ENCODE assay signal across 8 mouse cellular contexts in the genomic region with DNA sequence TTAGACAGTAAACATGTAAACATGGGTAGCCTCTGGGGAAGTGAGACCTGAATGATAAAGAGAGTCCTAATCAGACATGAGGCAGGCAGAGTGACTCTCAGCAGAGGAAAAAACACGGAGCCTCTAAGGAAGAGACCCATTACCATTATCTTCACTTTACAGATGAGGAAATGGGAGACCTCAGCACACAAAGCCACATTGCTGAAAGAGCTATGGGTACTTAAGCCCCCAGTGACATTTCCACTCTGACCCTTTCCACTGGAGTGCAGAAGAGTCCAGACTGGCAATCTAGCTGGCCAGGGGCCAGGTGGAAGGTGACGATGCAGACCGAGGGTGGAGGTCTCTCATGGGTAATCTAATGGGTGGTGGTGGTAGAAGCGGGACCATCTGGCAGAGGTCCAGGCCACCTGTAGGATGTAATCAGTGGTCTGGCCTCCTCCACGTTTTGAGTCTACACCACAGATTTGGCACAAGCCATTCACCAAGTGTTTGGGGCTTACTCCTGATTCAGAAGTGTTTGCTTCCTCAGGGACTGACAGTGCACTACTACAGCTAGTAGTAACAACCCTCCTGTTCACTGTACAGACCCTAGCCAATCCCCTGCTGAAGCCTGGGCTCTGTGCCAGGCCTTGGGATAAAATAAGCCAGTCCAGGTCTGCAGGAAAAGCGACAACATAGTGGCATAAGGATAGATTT. TPM values are rescaled to one million over a fixed set of nuclear protein-coding genes. Genes with fewer than 3 reads are reported as not detected.
DNase-seq lines count a peak whose midpoint lies in the region; ATAC-seq lines count a peak whose summit lies in the region.

No protein-coding gene starts in this region.

- 70% methylated on average over 6 of the region's 6 CpGs for WGBS in limb, embryonic 12.5 days
- 82% methylated on average over 6 of the region's 6 CpGs for WGBS in limb, embryonic 10.5 days
- WGBS in hindbrain, embryonic 15.5 days: 44% methylated on average over 6 of the region's 6 CpGs
- WGBS in liver, embryonic 15.5 days (ENCODE audit: insufficient replicate concordance): 16% methylated on average over 6 of the region's 6 CpGs

- H3K36me3 ChIP-seq in limb, embryonic 12.5 days: peaks cover 34% of the 10 kb centered on the region
- H3K36me3 ChIP-seq in limb, embryonic 10.5 days: peaks cover 61% of the 10 kb centered on the region
- peaks cover 4% of the 10 kb centered on the region; the same call in 1 of the 2 replicates for H3K36me3 ChIP-seq in hindbrain, embryonic 15.5 days
- peaks cover 50% of the 10 kb centered on the region for H3K36me3 ChIP-seq in liver, embryonic 15.5 days (replicated peaks)

- no peak overlapping the region for H3K4me3 ChIP-seq in limb, embryonic 12.5 days (replicated peaks)
- no peak overlapping the region for H3K4me3 ChIP-seq in limb, embryonic 10.5 days
- H3K4me3 ChIP-seq in hindbrain, embryonic 15.5 days: no peak overlapping the region
- H3K4me3 ChIP-seq in liver, embryonic 15.5 days (replicated peaks): peak overlapping the region; percentile 27

- no peaks in the 10 kb centered on the region for H3K27me3 ChIP-seq in limb, embryonic 12.5 days
- H3K27me3 ChIP-seq in limb, embryonic 10.5 days (ENCODE audit: low read depth, poor library complexity, severe bottlenecking): no peaks in the 10 kb centered on the region
- no peaks in the 10 kb centered on the region for H3K27me3 ChIP-seq in hindbrain, embryonic 15.5 days
- H3K27me3 ChIP-seq in liver, embryonic 15.5 days: no peaks in the 10 kb centered on the region

- peak overlapping the region; percentile 6; the same call in 1 of the 2 replicates for H3K4me2 ChIP-seq in limb, embryonic 12.5 days
- no peak overlapping the region for H3K4me2 ChIP-seq in hindbrain, embryonic 15.5 days
- H3K4me2 ChIP-seq in liver, embryonic 15.5 days: peak overlapping the region; percentile 63

- DNase-seq in limb, embryonic 10.5 days (ENCODE audit: low spot score): no peak
- peak; percentile 94 for DNase-seq in brain, adult 2 months (ENCODE audit: low read depth, low spot score)
- peak; percentile 37 for DNase-seq in thymus, postnatal 25 days
- no peak for DNase-seq in embryo, embryonic 10 days (ENCODE audit: low spot score)

- no peak overlapping the region for H3K9ac ChIP-seq in limb, embryonic 12.5 days (replicated peaks)
- no peak overlapping the region for H3K9ac ChIP-seq in hindbrain, embryonic 15.5 days
- peak overlapping the region; percentile 52 for H3K9ac ChIP-seq in liver, embryonic 15.5 days

- peaks cover 53% of the 10 kb centered on the region for H3K4me1 ChIP-seq in limb, embryonic 12.5 days (replicated peaks)
- peaks cover 30% of the 10 kb centered on the region for H3K4me1 ChIP-seq in limb, embryonic 10.5 days
- peaks cover 55% of the 10 kb centered on the region for H3K4me1 ChIP-seq in hindbrain, embryonic 15.5 days (replicated peaks)
- H3K4me1 ChIP-seq in liver, embryonic 15.5 days (replicated peaks): peaks cover 98% of the 10 kb centered on the region

- H3K27ac ChIP-seq in limb, embryonic 12.5 days: peak overlapping the region; percentile 62; the same call in 1 of the 2 replicates
- H3K27ac ChIP-seq in limb, embryonic 10.5 days: no peak overlapping the region; the same call in 1 of the 2 replicates
- H3K27ac ChIP-seq in hindbrain, embryonic 15.5 days (replicated peaks): peak overlapping the region; percentile 36
- peak overlapping the region; percentile 99 for H3K27ac ChIP-seq in liver, embryonic 15.5 days (replicated peaks)

- no peak for ATAC-seq in limb, embryonic 12.5 days (ENCODE audit: insufficient number of reproducible peaks, insufficient read depth, low FRiP score, low TSS enrichment, low read depth)
- peak; percentile 58 for ATAC-seq in erythroblast, adult 5-6 weeks (replicated peaks; ENCODE audit: low FRiP score, poor library complexity, severe bottlenecking)
- peak; percentile 39; the same call in 1 of the 2 replicates for ATAC-seq in hindbrain, embryonic 15.5 days (ENCODE audit: low FRiP score, low read depth)
- ATAC-seq in liver, embryonic 15.5 days (ENCODE audit: insufficient read depth): peak; percentile 69

- no peaks in the 10 kb centered on the region for H3K9me3 ChIP-seq in limb, embryonic 12.5 days
- no peaks in the 10 kb centered on the region for H3K9me3 ChIP-seq in limb, embryonic 10.5 days (replicated peaks)
- no peaks in the 10 kb centered on the region for H3K9me3 ChIP-seq in hindbrain, embryonic 15.5 days
- no peaks in the 10 kb centered on the region for H3K9me3 ChIP-seq in liver, embryonic 15.5 days (replicated peaks)

RNA-seq across cellular contexts. Expression of gene Bcl2l1, which starts 13.8 kb away (rescaled TPM):
- 107 and 110 TPM in 2 replicates for polyA plus RNA-seq in limb, embryonic 12.5 days (2016; fragmentation: Nextera tagmentation; extraction: Ambion mirVana)
- polyA plus RNA-seq in limb, embryonic 10.5 days (2016; fragmentation: Nextera tagmentation; extraction: Ambion mirVana): 90.1 and 103 TPM in 2 replicates
- total RNA-seq in erythroblast, adult 5-6 weeks (2015; ENCODE audit: low replicate concordance): 543 and 572 TPM in 2 replicates
- total RNA-seq in erythroblast, adult 5-6 weeks (2017; ENCODE audit: low replicate concordance): 807 and 937 TPM in 2 replicates
- 145 and 155 TPM in 2 replicates for polyA plus RNA-seq in hindbrain, embryonic 15.5 days (2015; fragmentation: Nextera tagmentation; extraction: Ambion mirVana)
- 209 and 237 TPM in 2 replicates for polyA plus RNA-seq in liver, embryonic 15.5 days (2015; fragmentation: Nextera tagmentation; extraction: Ambion mirVana)

RNA-seq across cellular contexts. Expression of gene Tpx2, which starts 30.0 kb away (rescaled TPM):
- 110 and 114 TPM in 2 replicates for polyA plus RNA-seq in limb, embryonic 12.5 days (2016; fragmentation: Nextera tagmentation; extraction: Ambion mirVana)
- polyA plus RNA-seq in limb, embryonic 10.5 days (2016; fragmentation: Nextera tagmentation; extraction: Ambion mirVana): 141 and 147 TPM in 2 replicates
- total RNA-seq in erythroblast, adult 5-6 weeks (2015; ENCODE audit: low replicate concordance): 39.8 and 43.9 TPM in 2 replicates
- total RNA-seq in erythroblast, adult 5-6 weeks (2017; ENCODE audit: low replicate concordance): 53.4 and 65.9 TPM in 2 replicates
- 17.4 and 22.3 TPM in 2 replicates for polyA plus RNA-seq in hindbrain, embryonic 15.5 days (2015; fragmentation: Nextera tagmentation; extraction: Ambion mirVana)
- 52.8 and 59.4 TPM in 2 replicates for polyA plus RNA-seq in liver, embryonic 15.5 days (2015; fragmentation: Nextera tagmentation; extraction: Ambion mirVana)

Comparison
In these comparisons a context has a peak if more than half of its experiments do, and no peak if none do; other contexts are left out.
1. DNase-seq: peak in brain, adult 2 months (single experiment) and thymus, postnatal 25 days (single experiment); none in limb, embryonic 10.5 days (single experiment) and embryo, embryonic 10 days (single experiment).